9 mouse cellular contexts compared by ENCODE assay signal in the genomic region with DNA sequence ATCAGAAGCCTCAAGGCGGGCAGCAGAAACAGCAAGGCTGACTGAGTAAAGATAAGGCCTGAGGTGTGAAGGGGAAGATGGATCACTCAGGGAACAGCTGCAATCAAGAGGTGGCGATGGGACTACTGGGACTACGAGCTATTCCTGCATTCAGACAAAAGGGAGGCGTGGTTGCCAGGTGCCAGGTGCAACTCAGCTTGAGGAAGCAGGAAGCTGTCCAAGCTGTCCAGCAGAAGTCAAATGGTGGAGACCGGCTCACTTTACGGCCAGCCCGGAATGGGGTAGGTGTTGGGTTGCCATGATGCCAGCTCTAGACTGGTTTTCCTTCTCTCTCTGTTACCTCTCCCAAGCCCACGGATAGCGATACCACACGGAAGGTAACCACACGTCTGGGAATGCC.
"Had no signal": no experiment of that assay in that cellular context is flagged by ENCODE, and none has a peak within 500 bp of the region (broad histone marks: within the 10 kb centered on the region; RNA-seq: fewer than 3 reads in every experiment).

No protein-coding gene starts in this region.

- H3K9ac ChIP-seq: limb, embryonic 13.5 days; liver, embryonic 14.5 days; midbrain, embryonic 15.5 days; neural tube, embryonic 12.5 days had no signal

- DNase-seq: kidney, postnatal 14 days; left cerebral cortex, postnatal 4 days; lung, adult 18-20 months; thymus, adult 18-20 months; thymus, postnatal 14 days had no signal

- H3K9me3 ChIP-seq: limb, embryonic 13.5 days; midbrain, embryonic 15.5 days; neural tube, embryonic 12.5 days had no signal

- ATAC-seq: midbrain, embryonic 15.5 days had no signal

- H3K4me3 ChIP-seq: limb, embryonic 13.5 days; midbrain, embryonic 15.5 days; neural tube, embryonic 12.5 days had no signal

- H3K36me3 ChIP-seq: limb, embryonic 13.5 days; midbrain, embryonic 15.5 days; neural tube, embryonic 12.5 days had no signal

- H3K4me1 ChIP-seq: midbrain, embryonic 15.5 days had no signal

- H3K27me3 ChIP-seq: limb, embryonic 13.5 days; midbrain, embryonic 15.5 days; neural tube, embryonic 12.5 days had no signal

- H3K4me2 ChIP-seq: limb, embryonic 13.5 days; midbrain, embryonic 15.5 days; neural tube, embryonic 12.5 days had no signal

- H3K27ac ChIP-seq: limb, embryonic 13.5 days; liver, embryonic 14.5 days; midbrain, embryonic 15.5 days; neural tube, embryonic 12.5 days had no signal
